Mouse (Mus musculus) retina, adult 2 months (tissue): ENCODE measurements at regions not wholly inside any gene's neighbourhood (a gene's known extent, or its start where the extent isn't known, plus 50 kb on each side); places are given as distances from the start of the nearest gene placed in this dataset.

Experiments
- DNase-seq: peaks from one replicate; pipeline ENCODE4 v3.0.0-alpha.2; 2012; ENCODE audit warnings: low read depth, low spot score

DNA sequence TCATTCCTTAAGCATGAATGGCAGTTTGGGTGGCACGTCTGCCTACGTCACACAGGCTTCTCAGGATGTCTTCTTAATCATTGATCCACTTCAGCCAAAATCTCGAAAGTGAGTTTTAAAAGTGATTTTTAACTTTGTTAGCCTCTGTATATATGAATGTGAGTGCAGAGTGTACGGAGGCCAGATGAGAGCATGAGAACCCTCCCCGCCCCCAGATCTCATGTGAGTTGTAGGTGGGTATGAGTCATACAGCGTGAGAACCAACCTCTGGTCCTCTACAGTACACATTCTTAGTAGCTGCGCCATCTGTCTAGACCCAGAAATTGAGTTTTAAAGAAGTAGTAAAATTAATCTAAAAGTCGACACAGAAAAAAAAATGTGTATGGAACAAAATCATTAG lies 322.1 kb downstream of the Qdpr start:
- no peak for DNase-seq

DNA sequence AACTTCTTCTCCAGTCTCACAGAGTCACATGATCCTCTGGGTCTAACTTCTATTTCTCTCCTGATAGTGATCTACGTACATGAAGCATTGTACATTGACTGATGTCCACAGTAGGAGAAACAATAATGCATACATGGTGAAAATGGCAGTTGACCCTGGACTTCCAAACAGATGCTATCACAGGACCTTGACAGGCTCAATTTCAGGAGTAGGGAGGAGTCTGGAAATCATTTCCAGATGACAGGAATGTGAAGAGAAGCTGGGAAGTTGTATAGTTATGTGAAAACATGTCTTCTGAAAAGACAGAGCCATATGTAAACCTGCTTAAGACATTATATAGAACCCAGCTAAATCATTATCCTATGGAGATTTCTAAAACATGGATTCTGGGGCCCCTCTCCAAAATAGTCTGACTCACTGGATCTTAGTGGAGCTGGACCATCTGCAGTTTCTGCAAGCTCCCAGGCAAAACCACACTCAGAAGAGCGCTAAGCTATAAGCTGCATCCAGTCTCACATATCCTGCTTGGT lies 322.3 kb upstream of the Ldb2 start:
- no peak for DNase-seq

DNA sequence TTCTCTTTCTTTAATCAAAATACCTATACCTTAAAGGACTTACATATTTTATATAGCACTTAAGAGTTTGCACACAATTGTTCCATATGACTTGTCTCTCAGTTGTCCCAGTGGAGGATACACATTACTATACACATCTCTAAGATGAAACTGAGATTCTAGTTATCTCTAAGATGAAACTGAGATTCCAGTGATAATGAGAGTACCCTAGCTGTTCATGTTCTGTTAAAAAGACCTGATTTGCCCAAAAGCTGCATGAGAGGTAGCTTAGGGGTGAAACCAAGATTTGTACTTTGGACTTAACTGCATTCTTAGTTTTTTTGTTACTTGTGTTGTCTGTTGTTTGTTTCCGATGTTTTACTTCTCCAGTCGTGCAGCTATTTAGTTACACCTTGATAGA lies 320.3 kb upstream of the Ldb2 start:
- no peak for DNase-seq

DNA sequence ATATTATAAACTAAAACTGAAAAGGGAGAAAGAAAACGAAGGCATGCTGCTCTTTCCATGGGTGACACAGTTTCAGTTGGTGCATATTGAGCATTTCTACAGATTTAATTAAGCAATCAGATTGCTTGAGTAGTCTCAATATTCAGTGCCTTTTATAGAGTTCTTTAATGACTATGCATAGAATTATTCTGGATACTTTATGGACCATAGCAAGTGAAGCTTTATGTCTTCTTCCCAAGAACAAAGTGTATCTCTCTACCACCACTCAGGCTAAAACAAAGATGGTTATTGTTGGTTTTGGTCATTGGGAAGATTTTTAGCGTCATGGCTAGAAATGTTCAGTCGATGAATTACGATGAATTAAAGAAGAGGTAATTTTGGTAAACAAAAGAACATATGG lies 311.8 kb upstream of the Ldb2 start:
- DNase-seq = no peak

- no peak for DNase-seq
Measured at GRCm38 (mm10) chr5:45110797-45111196, 311.3 kb upstream of the Ldb2 start.

GRCm38 (mm10) chr5:45105236-45105816 lies 305.8 kb upstream of the Ldb2 start:
- no peak for DNase-seq

DNA sequence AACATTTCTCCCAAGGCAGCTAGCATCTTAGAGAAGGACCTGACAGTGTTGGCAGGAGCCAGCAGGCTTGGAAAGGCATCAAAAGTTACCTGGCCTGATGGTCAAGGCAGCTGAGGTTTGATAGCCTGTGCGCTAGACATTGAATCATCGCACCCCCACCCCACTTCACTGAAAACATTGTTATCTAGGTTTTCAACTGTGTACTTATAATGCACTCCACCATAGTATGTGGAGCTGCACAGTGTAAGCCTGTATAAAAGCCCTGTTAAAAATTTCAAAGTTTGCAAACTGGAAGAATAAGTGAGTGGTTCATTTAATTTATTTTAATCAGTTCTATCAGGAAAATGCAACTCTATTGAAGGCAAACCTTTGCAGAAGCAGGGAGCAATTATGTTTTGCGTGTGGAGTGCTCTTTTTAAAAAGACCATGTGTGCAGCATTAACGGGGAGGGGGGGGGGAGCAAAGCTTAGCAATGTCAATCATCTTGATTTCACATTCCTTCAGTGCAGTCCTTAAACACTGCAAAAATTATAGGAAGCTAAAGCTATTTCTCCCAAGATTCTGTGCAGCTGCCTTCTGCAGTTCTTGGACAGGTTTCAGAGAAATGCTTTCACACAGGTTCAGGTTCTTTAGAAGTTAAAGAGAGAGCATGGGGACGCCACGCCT lies 304.4 kb upstream of the Ldb2 start:
- DNase-seq = no peak

GRCm38 (mm10) chr5:45102661-45103060 lies 303.2 kb upstream of the Ldb2 start:
- no peak for DNase-seq

GRCm38 (mm10) chr5:45101777-45102176 lies 302.3 kb upstream of the Ldb2 start:
- no peak for DNase-seq

GRCm38 (mm10) chr5:45099082-45099481 lies 299.6 kb upstream of the Ldb2 start:
- DNase-seq = no peak

DNA sequence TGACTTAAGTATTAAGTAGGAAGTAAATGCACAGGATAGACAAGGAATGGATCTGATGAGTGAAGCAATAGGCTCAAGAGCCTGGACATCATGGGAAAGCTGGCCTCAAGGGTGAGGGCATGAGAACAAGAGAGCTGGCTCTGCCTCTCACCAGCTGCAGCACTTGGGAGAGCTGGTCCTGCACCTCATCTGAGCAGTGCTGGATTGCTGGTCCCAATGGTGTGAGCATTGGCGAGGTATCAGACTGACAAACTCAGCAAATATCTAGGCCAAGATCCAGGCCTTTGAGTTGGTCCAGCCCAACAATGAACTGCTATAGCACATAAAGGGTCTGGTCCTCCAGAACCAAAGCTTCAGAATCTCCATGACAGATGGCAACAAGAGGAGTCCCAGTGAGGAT lies 298.5 kb upstream of the Ldb2 start:
- no peak for DNase-seq

DNA sequence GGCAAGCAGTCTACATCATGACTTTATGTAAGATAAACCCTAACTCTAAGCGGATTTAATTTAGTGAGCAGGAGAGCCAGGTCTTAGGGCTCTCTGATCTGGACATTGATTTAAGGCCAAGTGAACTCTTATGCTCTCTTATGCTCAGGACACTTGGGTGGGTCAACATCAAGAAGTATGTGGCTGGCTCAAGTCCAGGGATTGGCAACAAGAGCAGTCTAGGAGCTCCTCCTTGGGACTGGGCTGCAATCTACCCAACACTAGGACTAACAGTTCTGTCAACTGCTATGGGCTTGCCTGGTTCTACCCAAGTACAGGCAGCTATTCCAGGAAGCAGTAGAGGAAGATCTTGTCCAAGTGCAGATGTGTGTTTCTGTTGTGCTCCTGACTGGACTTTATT lies 285.3 kb upstream of the Ldb2 start:
- no peak for DNase-seq

DNA sequence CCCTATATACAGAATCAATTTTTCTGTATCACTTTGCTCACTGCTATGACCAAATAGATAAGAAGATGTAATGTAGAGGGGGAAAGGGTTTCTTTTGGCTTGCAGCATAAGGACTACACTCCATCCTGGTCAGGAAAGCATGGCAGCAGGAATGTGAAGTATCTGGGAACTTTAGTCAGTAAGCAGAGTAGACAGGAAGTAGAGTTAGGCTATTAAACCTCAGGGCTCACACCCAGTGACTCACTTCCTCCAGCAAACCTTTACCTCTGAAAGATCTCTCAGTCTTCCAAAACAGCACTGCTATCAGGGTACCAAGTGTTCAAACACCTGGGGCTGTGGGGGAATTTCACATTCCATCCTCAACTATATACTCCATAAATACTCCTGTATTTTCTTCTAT lies 283.1 kb upstream of the Ldb2 start:
- no peak for DNase-seq

GRCm38 (mm10) chr5:45076347-45076890 lies 276.9 kb upstream of the Ldb2 start:
- no peak for DNase-seq

- no peak for DNase-seq
Measured at GRCm38 (mm10) chr5:45075195-45075594, 275.7 kb upstream of the Ldb2 start.

DNA sequence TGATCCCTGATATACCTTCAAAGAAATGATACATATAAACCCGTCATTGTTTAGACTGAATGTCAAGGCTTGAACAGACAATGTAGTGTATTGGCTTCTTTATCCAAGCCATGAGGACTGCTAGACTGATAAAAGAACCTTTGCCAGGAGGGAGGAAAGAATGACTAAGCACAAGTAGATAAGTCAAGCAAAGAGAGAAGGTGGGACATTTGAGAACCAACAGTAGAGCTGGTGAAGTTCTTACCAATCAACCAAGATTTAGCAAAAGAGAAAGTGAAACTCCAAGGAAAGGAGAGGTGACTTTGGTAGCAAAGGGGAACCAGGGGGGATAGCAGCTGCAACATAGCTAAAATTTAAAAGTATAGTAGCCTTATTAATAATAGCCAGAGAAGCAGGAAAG lies 273.0 kb upstream of the Ldb2 start:
- no peak for DNase-seq

DNA sequence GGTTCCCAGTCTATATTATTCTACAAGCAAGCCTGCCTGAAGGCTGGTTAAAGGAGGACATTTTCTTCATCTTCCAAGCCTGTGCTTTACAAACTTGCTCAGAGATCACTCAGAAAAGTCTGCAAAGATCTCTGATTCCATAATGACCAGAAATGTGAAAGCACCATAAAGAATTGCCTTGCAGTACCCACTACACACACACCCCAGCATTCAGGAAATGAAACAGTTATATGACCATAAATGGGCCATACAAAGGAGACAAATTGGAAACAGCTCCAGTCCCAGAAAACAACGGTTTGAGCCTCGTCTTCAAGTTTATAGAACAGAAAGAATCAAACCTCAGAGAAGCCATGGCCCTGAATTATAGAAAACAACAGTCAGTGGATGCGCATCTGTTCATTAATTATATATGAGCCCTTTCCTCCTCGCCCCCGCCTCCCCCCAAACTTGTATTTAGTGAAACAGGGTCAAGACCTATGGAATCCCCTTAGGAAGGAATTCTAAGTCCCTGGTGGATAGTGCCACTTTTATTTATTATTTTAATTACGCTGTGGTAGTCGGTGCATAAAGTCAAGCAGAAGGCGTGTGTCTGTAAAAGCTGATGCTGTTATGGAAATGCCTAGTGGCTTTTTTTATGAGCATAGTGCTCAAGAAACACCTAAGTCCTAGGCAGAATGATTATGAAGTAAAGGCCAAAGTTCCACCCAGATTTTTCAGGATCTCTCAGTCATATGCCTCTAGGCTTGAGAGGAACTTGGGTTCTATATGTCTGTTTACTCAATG lies 266.6 kb upstream of the Ldb2 start:
- DNase-seq = no peak

- DNase-seq = no peak
Measured at GRCm38 (mm10) chr5:45062567-45062966, 263.1 kb upstream of the Ldb2 start.

GRCm38 (mm10) chr5:45055276-45055959 lies 255.9 kb upstream of the Ldb2 start:
- no peak for DNase-seq

DNA sequence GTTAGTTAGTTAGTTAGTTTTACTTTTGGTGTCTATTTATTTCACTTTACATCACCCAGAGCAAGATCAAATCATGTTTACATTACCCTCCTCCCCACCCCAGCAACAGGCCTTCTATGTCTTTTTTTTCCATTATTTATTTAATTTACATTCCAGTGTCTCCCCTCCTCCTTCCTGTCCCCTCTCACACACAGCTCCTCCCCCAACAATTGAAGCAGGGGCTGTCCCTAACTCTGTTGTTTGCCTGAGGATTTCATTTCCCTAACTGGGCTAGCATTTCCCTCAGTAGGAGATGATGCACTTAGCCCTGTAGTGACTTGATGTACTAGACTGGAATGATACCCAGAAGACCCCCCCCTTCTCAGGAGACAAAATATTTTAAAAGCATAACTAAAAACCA lies 249.9 kb upstream of the Ldb2 start:
- DNase-seq = no peak

GRCm38 (mm10) chr5:45042914-45043313 lies 243.4 kb upstream of the Ldb2 start:
- no peak for DNase-seq

GRCm38 (mm10) chr5:45036430-45036829 lies 236.9 kb upstream of the Ldb2 start:
- DNase-seq = no peak
